Mouse (Mus musculus) stomach, postnatal 0 days (tissue): ENCODE data around the gene Mctp1.

Experiments
- CTCF ChIP-seq: IDR thresholded peaks from 2 replicates; pipeline ENCODE4 v1.5.1; 2016; ENCODE audit warnings: antibody characterized with exemption, low read depth, mild to moderate bottlenecking, moderate library complexity
- EP300 ChIP-seq: optimal IDR thresholded peaks from 2 replicates; pipeline ENCODE3; 2016; ENCODE audit warnings: antibody characterized with exemption

GRCm38 (mm10) chr13:76591189-76591588, 206.9 kb downstream of the Mctp1 start:
- TF ChIP-seq CTCF (no peak), EP300 (no peak)
